Mouse (Mus musculus) testis, adult 2 months (tissue): ENCODE measurements at regions not wholly inside any gene's neighbourhood (a gene's known extent, or its start where the extent isn't known, plus 50 kb on each side); places are given as distances from the start of the nearest gene placed in this dataset.

ENCODE experiments used
- H3K27ac ChIP-seq: fragments of 200-500 bp; 2 replicates; pipeline ENCODE4 v1.5.1; 2012; ENCODE audit warnings: low read depth, low read length; ENCODE audit not compliant: control insufficient read depth, insufficient read depth
- H3K27me3 ChIP-seq: fragments of 200-500 bp; 2 replicates; pipeline ENCODE4 v1.6.1; 2012; ENCODE audit warnings: mild to moderate bottlenecking, low read length, moderate library complexity; ENCODE audit not compliant: control insufficient read depth, insufficient read depth
- H3K36me3 ChIP-seq: fragments of 200-500 bp; 2 replicates; pipeline ENCODE4 v1.6.1; 2012; ENCODE audit warnings: mild to moderate bottlenecking, low read length; ENCODE audit not compliant: control insufficient read depth, insufficient read depth
- H3K4me1 ChIP-seq: fragments of 200-500 bp; 2 replicates; pipeline ENCODE4 v1.6.1; 2012; ENCODE audit warnings: low read length; ENCODE audit not compliant: control insufficient read depth, insufficient read depth
- H3K4me3 ChIP-seq: fragments of 200-500 bp; 2 replicates; pipeline ENCODE4 v1.5.1; 2012; ENCODE audit warnings: low read depth, mild to moderate bottlenecking, low read length, moderate library complexity, mixed read lengths; ENCODE audit not compliant: control insufficient read depth
- CTCF ChIP-seq: fragments of 200-500 bp; IDR thresholded peaks from 2 replicates; pipeline ENCODE4 v1.5.1; 2012; ENCODE audit warnings: low read depth, mild to moderate bottlenecking, inconsistent platforms, low read length, moderate library complexity; ENCODE audit not compliant: control insufficient read depth, insufficient read depth, insufficient replicate concordance
- POLR2A ChIP-seq: fragments of 200-500 bp; IDR thresholded peaks from 2 replicates; pipeline ENCODE4 v1.6.1; 2012; ENCODE audit warnings: low read depth, mild to moderate bottlenecking, inconsistent platforms, low read length, moderate library complexity; ENCODE audit not compliant: control insufficient read depth

- no peaks in the 10 kb centered on the region for H3K36me3 ChIP-seq
- TF ChIP-seq POLR2A, result no peak
- no peaks in the 10 kb centered on the region for H3K4me1 ChIP-seq
- H3K27ac ChIP-seq, result no peak overlapping the region
- H3K27me3 ChIP-seq, result no peaks in the 10 kb centered on the region
- H3K4me3 ChIP-seq, result no peak overlapping the region
Measured at GRCm38 (mm10) chr13:64594376-64594775, 96.8 kb upstream of the Fam240b start.

DNA sequence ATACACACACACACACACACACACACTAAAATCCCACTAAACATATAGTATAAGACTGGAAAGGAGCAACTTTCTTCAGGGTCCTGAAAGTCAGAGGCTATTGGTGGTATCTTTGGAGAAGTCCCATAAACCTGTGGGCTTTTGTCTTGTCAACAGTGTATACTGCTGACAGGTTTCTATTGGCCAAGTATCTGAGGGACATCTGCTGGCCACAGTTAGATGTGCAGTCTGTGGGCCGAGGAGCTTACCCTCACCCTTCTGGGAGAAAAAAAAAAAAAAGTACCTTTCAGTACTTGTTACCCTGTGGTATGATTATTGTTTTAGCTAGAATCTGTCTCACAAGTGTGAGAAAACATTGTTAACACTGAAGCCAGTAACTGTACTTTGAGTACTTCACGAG, 76.1 kb upstream of the Fam240b start:
- no peaks in the 10 kb centered on the region for H3K27me3 ChIP-seq
- no peak overlapping the region for H3K4me3 ChIP-seq
- TF ChIP-seq POLR2A, result no peak
- TF ChIP-seq CTCF, result no peak
- H3K27ac ChIP-seq, result no peak overlapping the region
- peaks cover 4% of the 10 kb centered on the region for H3K4me1 ChIP-seq
- no peaks in the 10 kb centered on the region for H3K36me3 ChIP-seq

- H3K4me1 ChIP-seq, result peaks cover 4% of the 10 kb centered on the region
- TF ChIP-seq CTCF (no peak), POLR2A (no peak)
- H3K27me3 ChIP-seq, result no peaks in the 10 kb centered on the region
- H3K27ac ChIP-seq, result no peak overlapping the region
- H3K36me3 ChIP-seq, result no peaks in the 10 kb centered on the region
- H3K4me3 ChIP-seq, result peak overlapping the region; percentile 46
Measured at GRCm38 (mm10) chr13:64568876-64569275, 71.3 kb upstream of the Fam240b start.

DNA sequence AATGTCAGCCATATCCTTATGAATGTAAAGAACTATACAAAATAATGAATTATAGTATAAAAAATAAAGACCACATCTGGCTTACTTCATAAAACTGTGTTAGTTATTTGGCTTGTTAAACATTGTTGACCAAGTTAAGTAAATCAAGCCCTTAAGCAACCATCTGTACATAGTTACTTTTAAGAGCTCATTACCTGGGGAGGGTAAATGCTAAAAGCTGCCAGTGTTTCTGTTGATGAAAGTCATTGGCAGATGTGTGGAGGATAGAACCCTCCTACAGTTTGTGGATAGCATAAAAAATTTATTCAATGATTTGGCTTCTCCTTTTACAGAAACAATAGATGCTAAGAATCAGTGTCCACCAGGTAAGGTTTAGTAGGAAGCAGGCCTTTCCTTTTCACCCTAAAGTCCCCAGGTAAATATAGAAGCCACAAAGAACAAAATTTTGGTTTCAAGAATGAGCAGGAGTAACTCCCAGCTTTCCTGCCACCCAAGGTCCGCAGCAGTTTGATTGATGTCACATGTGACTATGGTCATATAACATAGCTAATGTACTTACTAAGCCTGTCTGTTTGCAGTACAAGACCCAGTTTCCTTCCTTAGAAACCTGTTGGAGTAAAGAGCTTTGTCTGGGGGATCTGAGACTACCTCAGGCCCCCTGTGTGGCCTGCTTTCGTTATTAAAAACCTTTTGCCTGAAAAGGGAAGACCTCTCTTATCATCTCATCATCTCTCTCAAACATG, 69.5 kb upstream of the Fam240b start:
- Histone ChIP-seq H3K4me3 (no peak overlapping the region), H3K27ac (no peak overlapping the region), H3K27me3 (no peaks in the 10 kb centered on the region), H3K4me1 (peaks cover 4% of the 10 kb centered on the region), H3K36me3 (no peaks in the 10 kb centered on the region)
- no peak for TF ChIP-seq POLR2A
- TF ChIP-seq CTCF, result no peak

- no peaks in the 10 kb centered on the region for H3K36me3 ChIP-seq
- peaks cover 4% of the 10 kb centered on the region for H3K4me1 ChIP-seq
- no peak overlapping the region for H3K4me3 ChIP-seq
- no peaks in the 10 kb centered on the region for H3K27me3 ChIP-seq
- TF ChIP-seq POLR2A (no peak), CTCF (no peak)
- H3K27ac ChIP-seq, result no peak overlapping the region
Measured at GRCm38 (mm10) chr13:64565791-64566190, 68.2 kb upstream of the Fam240b start.
